Mouse (Mus musculus) cortical plate, adult 2 months (tissue): Measurements from ENCODE around the gene Tex48.

ENCODE experiments used
- CTCF ChIP-seq: fragments of 200-500 bp; IDR thresholded peaks from 2 replicates; pipeline ENCODE4 v1.5.1; 2011; ENCODE audit warnings: mild to moderate bottlenecking, control low read depth, low read length; ENCODE audit not compliant: insufficient read depth; ENCODE audit errors: extremely low read depth
- POLR2A ChIP-seq: fragments of 200-500 bp; IDR thresholded peaks from 2 replicates; pipeline ENCODE4 v1.6.1; 2011; ENCODE audit warnings: mild to moderate bottlenecking, low read length, control low read depth; ENCODE audit not compliant: insufficient read depth; ENCODE audit errors: extremely low read depth

- TF ChIP-seq POLR2A (no peak), CTCF (no peak)
Observed at GRCm38 (mm10) chr4:63569322-63569721, 52.9 kb downstream of the Tex48 start.
